In genomic region chr4:49179471-49180181, GRCm38 (mm10) we compare ENCODE assay signal across 22 mouse cellular contexts.
DNase-seq lines count a peak whose midpoint lies in the region; ATAC-seq lines count a peak whose summit lies in the region.
"Had no signal": no experiment of that assay in that cellular context is flagged by ENCODE, and none has a peak within 500 bp of the region (broad histone marks: within the 10 kb centered on the region; RNA-seq: fewer than 3 reads in every experiment).

No protein-coding gene starts in this region.

- H3K9me3 ChIP-seq in kidney, embryonic 14.5 days (ENCODE audit: control insufficient read depth, low read length), result no peaks in the 10 kb centered on the region
- H3K9me3 ChIP-seq in liver, embryonic 16.5 days (replicated peaks; ENCODE audit: control insufficient read depth, low read length), result no peaks in the 10 kb centered on the region
- H3K9me3 ChIP-seq in liver, embryonic 12.5 days (replicated peaks), result no peaks in the 10 kb centered on the region
- H3K9me3 ChIP-seq in intestine, embryonic 16.5 days (ENCODE audit: control insufficient read depth, low read length), result no peaks in the 10 kb centered on the region
- H3K9me3 ChIP-seq in stomach, embryonic 16.5 days (replicated peaks; ENCODE audit: control insufficient read depth, low read length), result no peaks in the 10 kb centered on the region
- H3K9me3 ChIP-seq in forebrain, embryonic 15.5 days, result no peaks in the 10 kb centered on the region
- H3K9me3 ChIP-seq: forebrain, embryonic 10.5 days; heart, embryonic 10.5 days; liver, embryonic 15.5 days had no signal

- no peak overlapping the region for H3K27ac ChIP-seq in kidney, embryonic 14.5 days (ENCODE audit: low read depth, low read length)
- no peak overlapping the region for H3K27ac ChIP-seq in liver, embryonic 16.5 days (ENCODE audit: low read length)
- no peak overlapping the region for H3K27ac ChIP-seq in liver, embryonic 12.5 days
- peak overlapping the region; percentile 61 for H3K27ac ChIP-seq in intestine, embryonic 16.5 days (ENCODE audit: low read length)
- peak overlapping the region; percentile 0 for H3K27ac ChIP-seq in stomach, embryonic 16.5 days (ENCODE audit: low read length)
- no peak overlapping the region for H3K27ac ChIP-seq in forebrain, embryonic 15.5 days (replicated peaks)
- H3K27ac ChIP-seq: forebrain, embryonic 10.5 days; gastrocnemius, adult 2 months; heart, embryonic 10.5 days; liver, embryonic 15.5 days had no signal

- no peak overlapping the region for H3K4me3 ChIP-seq in kidney, embryonic 14.5 days (ENCODE audit: low read length)
- no peak overlapping the region for H3K4me3 ChIP-seq in liver, embryonic 16.5 days (ENCODE audit: low read depth, low read length)
- H3K4me3 ChIP-seq in liver, embryonic 12.5 days, result no peak overlapping the region
- no peak overlapping the region for H3K4me3 ChIP-seq in intestine, embryonic 16.5 days (ENCODE audit: low read length)
- no peak overlapping the region for H3K4me3 ChIP-seq in stomach, embryonic 16.5 days (replicated peaks; ENCODE audit: low read length)
- H3K4me3 ChIP-seq in forebrain, embryonic 15.5 days, result no peak overlapping the region
- H3K4me3 ChIP-seq: forebrain, embryonic 10.5 days; gastrocnemius, adult 2 months; heart, embryonic 10.5 days; liver, embryonic 15.5 days had no signal

- peak; percentile 10 for DNase-seq in kidney, adult 11 months
- DNase-seq in left cerebral cortex, adult 11 months (ENCODE audit: low spot score), result no peak
- DNase-seq: adrenal gland, postnatal 14 days; cerebellum, adult 18-20 months; gastrocnemius, adult 2 months; heart, postnatal 10 days; layer of hippocampus, adult 9-11 months; right cerebral cortex, postnatal 25 days; thymus, postnatal 25 days had no signal

- 66% methylated on average over 2 of the region's 2 CpGs for WGBS in kidney, embryonic 14.5 days
- 45% methylated on average over 2 of the region's 2 CpGs for WGBS in liver, embryonic 16.5 days (ENCODE audit: insufficient replicate concordance)
- WGBS in liver, embryonic 12.5 days (ENCODE audit: insufficient replicate concordance), result 40% methylated on average over 2 of the region's 2 CpGs
- WGBS in intestine, embryonic 16.5 days, result 57% methylated on average over 2 of the region's 2 CpGs
- 42% methylated on average over 2 of the region's 2 CpGs for WGBS in stomach, embryonic 16.5 days
- WGBS in forebrain, embryonic 15.5 days, result 69% methylated on average over 2 of the region's 2 CpGs

- no peaks in the 10 kb centered on the region for H3K36me3 ChIP-seq in kidney, embryonic 14.5 days (ENCODE audit: control insufficient read depth, insufficient read depth, low read length)
- H3K36me3 ChIP-seq in liver, embryonic 16.5 days (ENCODE audit: control insufficient read depth, insufficient read depth), result no peaks in the 10 kb centered on the region
- no peaks in the 10 kb centered on the region for H3K36me3 ChIP-seq in liver, embryonic 12.5 days
- H3K36me3 ChIP-seq in intestine, embryonic 16.5 days (ENCODE audit: control insufficient read depth, insufficient read depth, low read length), result no peaks in the 10 kb centered on the region
- no peaks in the 10 kb centered on the region for H3K36me3 ChIP-seq in stomach, embryonic 16.5 days (ENCODE audit: control insufficient read depth, insufficient read depth, low read length)
- no peaks in the 10 kb centered on the region for H3K36me3 ChIP-seq in forebrain, embryonic 15.5 days
- H3K36me3 ChIP-seq: forebrain, embryonic 10.5 days; heart, embryonic 10.5 days; liver, embryonic 15.5 days had no signal

- H3K4me2 ChIP-seq in kidney, embryonic 14.5 days (replicated peaks; ENCODE audit: low read depth, low read length), result no peak overlapping the region
- H3K4me2 ChIP-seq in liver, embryonic 16.5 days (ENCODE audit: low read depth, low read length), result no peak overlapping the region
- H3K4me2 ChIP-seq in liver, embryonic 12.5 days, result no peak overlapping the region
- no peak overlapping the region for H3K4me2 ChIP-seq in intestine, embryonic 16.5 days (ENCODE audit: low read depth, low read length)
- no peak overlapping the region for H3K4me2 ChIP-seq in stomach, embryonic 16.5 days (ENCODE audit: low read depth, low read length)
- no peak overlapping the region for H3K4me2 ChIP-seq in forebrain, embryonic 15.5 days (replicated peaks)
- H3K4me2 ChIP-seq: liver, embryonic 15.5 days; midbrain, embryonic 11.5 days had no signal

- ATAC-seq in kidney, embryonic 14.5 days (ENCODE audit: low FRiP score, low TSS enrichment), result no peak
- peak; percentile 71 for ATAC-seq in liver, embryonic 16.5 days (ENCODE audit: low read depth)
- ATAC-seq in liver, embryonic 12.5 days, result no peak
- ATAC-seq in intestine, embryonic 16.5 days, result peak; percentile 98
- peak; percentile 89; the same call in 1 of the 2 replicates for ATAC-seq in stomach, embryonic 16.5 days (ENCODE audit: insufficient read depth, low FRiP score)
- no peak for ATAC-seq in forebrain, embryonic 15.5 days (replicated peaks)
- ATAC-seq: activated CD4-positive, CD25-positive, alpha-beta regulatory T cell, adult 4 months; CD4-positive, CD25-positive, alpha-beta regulatory T cell, adult 4 months; inflammation-experienced regulatory T-cells, adult 6 months had no signal

- H3K27me3 ChIP-seq in kidney, embryonic 14.5 days (ENCODE audit: control insufficient read depth, insufficient read depth, low read length), result no peaks in the 10 kb centered on the region
- no peaks in the 10 kb centered on the region for H3K27me3 ChIP-seq in liver, embryonic 16.5 days (ENCODE audit: control insufficient read depth, insufficient read depth, low read depth, low read length)
- no peaks in the 10 kb centered on the region for H3K27me3 ChIP-seq in liver, embryonic 12.5 days (replicated peaks)
- H3K27me3 ChIP-seq in intestine, embryonic 16.5 days (replicated peaks; ENCODE audit: control insufficient read depth, insufficient read depth, low read length), result no peaks in the 10 kb centered on the region
- H3K27me3 ChIP-seq in stomach, embryonic 16.5 days (ENCODE audit: control insufficient read depth, insufficient read depth, low read length), result no peaks in the 10 kb centered on the region
- no peaks in the 10 kb centered on the region for H3K27me3 ChIP-seq in forebrain, embryonic 15.5 days
- H3K27me3 ChIP-seq: liver, embryonic 15.5 days had no signal

- no peak overlapping the region for H3K9ac ChIP-seq in kidney, embryonic 14.5 days (ENCODE audit: low read depth, low read length)
- no peak overlapping the region for H3K9ac ChIP-seq in liver, embryonic 16.5 days (ENCODE audit: low read depth, low read length)
- H3K9ac ChIP-seq in liver, embryonic 12.5 days, result no peak overlapping the region
- no peak overlapping the region for H3K9ac ChIP-seq in intestine, embryonic 16.5 days (ENCODE audit: low read depth, low read length)
- no peak overlapping the region for H3K9ac ChIP-seq in stomach, embryonic 16.5 days (ENCODE audit: low read length)
- H3K9ac ChIP-seq in forebrain, embryonic 15.5 days (replicated peaks), result no peak overlapping the region
- H3K9ac ChIP-seq: liver, embryonic 15.5 days had no signal

- H3K4me1 ChIP-seq in kidney, embryonic 14.5 days (ENCODE audit: control insufficient read depth, insufficient read depth, low read length), result no peaks in the 10 kb centered on the region
- no peaks in the 10 kb centered on the region; the same call in 1 of the 2 replicates for H3K4me1 ChIP-seq in liver, embryonic 16.5 days (ENCODE audit: control insufficient read depth, low read depth, low read length)
- H3K4me1 ChIP-seq in liver, embryonic 12.5 days, result no peaks in the 10 kb centered on the region
- H3K4me1 ChIP-seq in intestine, embryonic 16.5 days (ENCODE audit: control insufficient read depth, insufficient read depth, low read length), result peaks cover 9% of the 10 kb centered on the region; the same call in 1 of the 2 replicates
- 0 out of 2 replicates have a peak, but pooled peaks cover 4% of the 10 kb centered on the region for H3K4me1 ChIP-seq in stomach, embryonic 16.5 days (ENCODE audit: control insufficient read depth, insufficient read depth, low read length)
- no peaks in the 10 kb centered on the region for H3K4me1 ChIP-seq in forebrain, embryonic 15.5 days
- H3K4me1 ChIP-seq: heart, embryonic 10.5 days; liver, embryonic 15.5 days had no signal

Comparison
In these comparisons a context has a peak if more than half of its experiments do, and no peak if none do; other contexts are left out.
1. ATAC-seq: peak in liver, embryonic 16.5 days (single experiment), intestine, embryonic 16.5 days (single experiment) and stomach, embryonic 16.5 days (single experiment); none in kidney, embryonic 14.5 days (single experiment), liver, embryonic 12.5 days (single experiment) and forebrain, embryonic 15.5 days (single experiment).
2. H3K27ac ChIP-seq: peak in intestine, embryonic 16.5 days (single experiment) and stomach, embryonic 16.5 days (single experiment); none in kidney, embryonic 14.5 days (single experiment), liver, embryonic 16.5 days (single experiment), liver, embryonic 12.5 days (single experiment) and forebrain, embryonic 15.5 days (single experiment).